Mouse (Mus musculus): ENCODE results near the gene Ceacam18. TPM values are rescaled to one million over a fixed set of nuclear protein-coding genes. Genes with fewer than 3 reads are reported as not detected.
"Not testable (repeated sequence)": the region's sequence is repeated elsewhere in the genome, so short reads cannot be mapped to it uniquely, and the experiment has no call there.

Gene Ceacam18
- total RNA-seq, 2 experiments from 2014 or later: not detected

GRCm38 (mm10) chr7:43662804-43663203, 28.3 kb downstream of the Ceacam18 start:
- intact Hi-C loops (cut with DNase I): no loop called here
- no peak for DNase-seq (ENCODE audit: low spot score)

- intact Hi-C loops (cut with DNase I); DNase-seq (ENCODE audit: low spot score): not testable (repeated sequence)
Observed at GRCm38 (mm10) chr7:43667221-43667620, 32.7 kb downstream of the Ceacam18 start.

- intact Hi-C loops (cut with DNase I): no loop called here
- no peak for DNase-seq (ENCODE audit: low spot score)
Observed at GRCm38 (mm10) chr7:43668582-43668981, 34.1 kb downstream of the Ceacam18 start.

GRCm38 (mm10) chr7:43671064-43671808, 36.7 kb downstream of the Ceacam18 start:
- DNase-seq (ENCODE audit: low spot score): no peak
- intact Hi-C loops (cut with DNase I): loop anchor here (5.0 kb wide), 1 partner anchor 89 kb away; no protein-coding TSS in a partner anchor

DNA sequence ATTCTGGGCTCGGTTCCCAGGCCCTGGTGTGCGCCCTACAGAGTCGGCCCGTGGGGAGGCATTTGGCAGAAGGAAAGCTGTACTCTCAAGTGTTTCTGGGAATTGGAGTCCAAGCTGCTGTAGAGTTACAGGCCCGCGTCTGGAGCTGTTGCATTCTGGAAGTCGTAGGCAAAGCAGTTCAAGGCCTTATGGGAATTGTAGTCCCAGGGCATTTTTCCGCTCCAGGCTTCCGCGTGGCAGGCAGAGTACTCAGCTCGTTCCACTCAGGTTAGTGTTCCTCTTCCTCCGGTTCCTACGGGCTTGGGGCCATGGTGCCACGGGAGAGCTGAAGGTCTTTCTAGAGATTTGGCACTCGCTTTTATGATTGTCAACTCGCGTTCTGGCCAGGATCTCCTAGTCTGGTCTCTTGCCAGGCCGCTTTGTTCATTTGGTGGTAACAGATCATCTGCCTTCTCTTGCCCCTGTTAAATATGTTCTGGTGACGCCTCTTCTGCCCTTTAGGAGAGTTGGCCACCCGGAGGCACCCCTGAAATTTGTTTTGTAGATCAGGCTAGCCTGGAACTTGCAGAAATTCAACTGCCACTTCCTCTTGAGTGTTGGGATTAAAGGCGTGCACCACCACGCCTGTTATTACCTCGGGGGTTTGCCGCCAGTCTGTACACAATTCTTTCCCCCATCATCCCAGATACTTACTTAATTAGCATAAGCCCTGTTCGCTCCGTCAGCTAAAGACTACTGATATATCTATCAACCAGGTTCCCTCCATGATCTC, 37.5 kb downstream of the Ceacam18 start, which contains the start of gene Ctu1:
Ctu1 (plus strand) TSS at position 208 of the 772 bp plus-strand sequence.
- intact Hi-C loops (cut with DNase I): loop anchor here (5.0 kb wide), 1 partner anchor 90 kb away; no protein-coding TSS in a partner anchor
- peak; percentile 89 for DNase-seq (ENCODE audit: low spot score)

GRCm38 (mm10) chr7:43672581-43673260, 38.2 kb downstream of the Ceacam18 start:
- no peak for DNase-seq (ENCODE audit: low spot score)
- intact Hi-C loops (cut with DNase I): loop anchor here (5.0 kb wide), 1 partner anchor 90 kb away; no protein-coding TSS in a partner anchor

- intact Hi-C loops (cut with DNase I): no loop called here
- DNase-seq (ENCODE audit: low spot score): no peak
Observed at GRCm38 (mm10) chr7:43675091-43675490, 40.6 kb downstream of the Ceacam18 start.

GRCm38 (mm10) chr7:43678517-43678916, 44.0 kb downstream of the Ceacam18 start:
- intact Hi-C loops (cut with DNase I): no loop called here
- DNase-seq (ENCODE audit: low spot score): no peak

GRCm38 (mm10) chr7:43680960-43681359, 46.5 kb downstream of the Ceacam18 start:
- intact Hi-C loops (cut with DNase I): loop anchor here (1.0 to 5.0 kb wide), 2 partner anchors 66 to 213 kb away; no protein-coding TSS in a partner anchor
- no peak for DNase-seq (ENCODE audit: low spot score)

DNA sequence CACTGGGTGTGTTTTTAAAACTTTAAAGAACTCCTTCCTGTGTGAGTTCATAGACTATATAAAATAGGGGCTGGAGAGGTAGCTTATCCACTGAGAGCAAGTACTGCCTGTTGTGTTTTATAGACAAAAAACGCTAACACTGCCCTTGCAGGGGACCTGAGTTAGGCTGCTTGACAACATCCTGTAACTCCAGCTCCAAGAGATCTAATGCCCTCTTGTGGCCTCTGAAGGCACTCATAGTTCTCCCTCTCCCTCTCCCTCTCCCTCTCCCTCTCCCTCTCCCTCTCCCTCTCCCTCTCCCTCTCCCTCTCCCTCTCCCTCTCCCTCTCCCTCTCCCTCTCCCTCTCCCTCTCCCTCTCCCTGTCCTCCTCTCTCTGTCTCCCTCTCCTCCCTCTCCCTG, 48.0 kb downstream of the Ceacam18 start:
- intact Hi-C loops (cut with DNase I): loop anchor here (2.0 to 5.0 kb wide), 2 partner anchors 65 to 100 kb away; no protein-coding TSS in a partner anchor
- DNase-seq (ENCODE audit: low spot score): not testable (repeated sequence)

DNA sequence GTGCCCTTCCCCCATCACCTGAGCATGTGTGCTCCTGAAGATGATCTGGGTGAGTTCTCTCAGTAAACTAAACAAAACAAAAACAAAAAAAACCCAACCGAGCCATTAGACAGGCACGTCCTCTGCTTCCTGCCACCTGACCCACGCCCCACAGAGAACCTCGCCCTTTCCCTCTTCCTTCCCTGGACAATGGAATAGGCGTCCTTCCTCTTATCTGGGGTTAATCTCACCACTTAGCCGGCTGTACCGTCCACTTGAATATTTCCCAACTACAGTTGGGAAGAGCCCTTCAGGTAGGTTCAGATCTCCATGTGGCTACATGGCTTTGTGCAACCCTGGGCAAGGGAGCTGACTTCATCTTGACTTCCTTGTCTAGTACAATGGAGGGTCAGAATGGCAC, 50.6 kb downstream of the Ceacam18 start:
- no peak for DNase-seq (ENCODE audit: low spot score)
- intact Hi-C loops (cut with DNase I): no loop called here

GRCm38 (mm10) chr7:43690118-43690517, 55.6 kb downstream of the Ceacam18 start, which contains the start of gene Klk14:
TSS of gene Klk14 (plus strand) at chr7:43690418.
- DNase-seq (ENCODE audit: low spot score): no peak
- intact Hi-C loops (cut with DNase I): no loop called here

Other genes starting within 250 kb of the Ceacam18 start
- gene Siglecg, start 226.5 kb upstream of the Ceacam18 start, total RNA-seq (2021): under 1 TPM; 0.13 to 0.14 TPM
- gene Lim2, start 207.0 kb upstream of the Ceacam18 start, total RNA-seq (2021): not detected
- gene Nkg7, start 197.6 kb upstream of the Ceacam18 start, total RNA-seq (2021): not detected
- not detected for gene Cldnd2, start 193.9 kb upstream of the Ceacam18 start, total RNA-seq (2021)
- 1,000 to 10,000 TPM; 1,293 to 1,340 TPM for gene Etfb, start 190.6 kb upstream of the Ceacam18 start, total RNA-seq (2021)
- gene Gm45233, start 190.6 kb upstream of the Ceacam18 start, total RNA-seq (2021): under 1 TPM; 0.39 to 0.61 TPM
- 1 to 10 TPM in 1 of 2 experiments, under 1 TPM in 1; 0.81 to 1.8 TPM for gene Vsig10l, start 171.6 kb upstream of the Ceacam18 start, total RNA-seq (2021)
- gene Iglon5, start 144.6 kb upstream of the Ceacam18 start, total RNA-seq (2021): under 1 TPM; 0.13 to 0.22 TPM
- not detected for gene 4931406B18Rik, start 128.8 kb upstream of the Ceacam18 start, total RNA-seq (2021)
- 1 to 10 TPM; 3.2 to 3.4 TPM for gene Cd33, start 90.3 kb upstream of the Ceacam18 start, total RNA-seq (2021)
- gene Zfp658, start 72.5 kb upstream of the Ceacam18 start, total RNA-seq (2021): 1 to 10 TPM in 1 of 2 experiments, under 1 TPM in 1; 0.70 to 1.1 TPM
- gene Zfp719, start 55.1 kb upstream of the Ceacam18 start, total RNA-seq (2021): 1 to 10 TPM; 7.4 to 7.7 TPM
- not detected for gene Zfp819, start 27.5 kb upstream of the Ceacam18 start, total RNA-seq (2021)
- gene Siglece, start 25.5 kb downstream of the Ceacam18 start, total RNA-seq (2021): 1 to 10 TPM; 1.1 TPM
- gene Ctu1, start 37.3 kb downstream of the Ceacam18 start, total RNA-seq (2021): 1 to 10 TPM; 3.2 to 3.8 TPM
- under 1 TPM; 0.28 to 0.34 TPM for gene Klk14, start 55.7 kb downstream of the Ceacam18 start, total RNA-seq (2021)
- not detected for gene Klk13, start 77.9 kb downstream of the Ceacam18 start, total RNA-seq (2021)
- gene Klk12, start 134.2 kb downstream of the Ceacam18 start, total RNA-seq (2021): not detected
- not detected for gene Klk11, start 139.9 kb downstream of the Ceacam18 start, total RNA-seq (2021)
- gene Klk10, start 146.3 kb downstream of the Ceacam18 start, total RNA-seq (2021): under 1 TPM; 0.20 to 0.42 TPM
- gene Klk9, start 157.2 kb downstream of the Ceacam18 start, total RNA-seq (2021): not detected
- gene Klk8, start 162.9 kb downstream of the Ceacam18 start, total RNA-seq (2021): 10 to 100 TPM; 12.6 to 13.3 TPM
- under 1 TPM in 1 of 2 experiments, not detected in 1; 0.17 TPM for gene Klk7, start 176.6 kb downstream of the Ceacam18 start, total RNA-seq (2021)
- gene Klk6, start 189.8 kb downstream of the Ceacam18 start, total RNA-seq (2021): not detected
- not detected for gene Klk5, start 207.3 kb downstream of the Ceacam18 start, total RNA-seq (2021)
- gene Klk4, start 246.5 kb downstream of the Ceacam18 start, total RNA-seq (2021): not detected